Mouse (Mus musculus): ENCODE data around the gene BC004004. TPM values are rescaled to one million over a fixed set of nuclear protein-coding genes. Genes with fewer than 3 reads are reported as not detected.
"Not testable (repeated sequence)": the region's sequence is repeated elsewhere in the genome, so short reads cannot be mapped to it uniquely, and the experiment has no call there.

BC004004 gene
- polyA plus RNA-seq, 1 experiment from 2014 or later, result 85.6 TPM

- Histone ChIP-seq H3K4me2 (replicated peaks; ENCODE audit: low read depth, low read length) (no peak overlapping the region), H3K27me3 (ENCODE audit: insufficient read depth, low read length) (no peaks in the 10 kb centered on the region), H3K36me3 (ENCODE audit: insufficient read depth, low read length) (no peaks in the 10 kb centered on the region), H3K27ac (ENCODE audit: low read length) (peak overlapping the region; percentile 98), H3K4me3 (ENCODE audit: low read length) (no peak overlapping the region), H3K4me1 (ENCODE audit: insufficient read depth, low read length) (peaks cover 23% of the 10 kb centered on the region), H3K9ac (replicated peaks; ENCODE audit: low read length) (no peak overlapping the region), H3K9me3 (ENCODE audit: low read length) (no peaks in the 10 kb centered on the region)
- ATAC-seq (ENCODE audit: low FRiP score, low TSS enrichment), result no peak
- 61% methylated on average over 2 of the region's 2 CpGs for WGBS
Observed at GRCm38 (mm10) chr17:29348996-29349395, 80.4 kb downstream of the BC004004 start.

GRCm38 (mm10) chr17:29351056-29351455, 82.5 kb downstream of the BC004004 start:
- not testable (repeated sequence) for ATAC-seq (ENCODE audit: low FRiP score, low TSS enrichment); H3K4me3 ChIP-seq (ENCODE audit: low read length); H3K27ac ChIP-seq (ENCODE audit: low read length); H3K4me2 ChIP-seq (replicated peaks; ENCODE audit: low read depth, low read length); H3K27me3 ChIP-seq (ENCODE audit: insufficient read depth, low read length); H3K9me3 ChIP-seq (ENCODE audit: low read length); H3K9ac ChIP-seq (replicated peaks; ENCODE audit: low read length); H3K36me3 ChIP-seq (ENCODE audit: insufficient read depth, low read length)
- H3K4me1 ChIP-seq (ENCODE audit: insufficient read depth, low read length), result peaks cover 29% of the 10 kb centered on the region
- WGBS, result 84% methylated on average over 5 of the region's 5 CpGs

- ATAC-seq (ENCODE audit: low FRiP score, low TSS enrichment), result peak; percentile 47
- 27% methylated on average over 5 of the region's 5 CpGs for WGBS
- no peaks in the 10 kb centered on the region for H3K9me3 ChIP-seq (ENCODE audit: low read length)
- H3K4me1 ChIP-seq (ENCODE audit: insufficient read depth, low read length), result peaks cover 28% of the 10 kb centered on the region
- H3K27me3 ChIP-seq (ENCODE audit: insufficient read depth, low read length), result no peaks in the 10 kb centered on the region
- H3K36me3 ChIP-seq (ENCODE audit: insufficient read depth, low read length), result no peaks in the 10 kb centered on the region
- H3K27ac ChIP-seq (ENCODE audit: low read length), result peak overlapping the region; percentile 98
- H3K4me2 ChIP-seq (replicated peaks; ENCODE audit: low read depth, low read length), result no peak overlapping the region
- H3K4me3 ChIP-seq (ENCODE audit: low read length), result no peak overlapping the region
- H3K9ac ChIP-seq (replicated peaks; ENCODE audit: low read length), result peak overlapping the region; percentile 68
Observed at GRCm38 (mm10) chr17:29355461-29355840, 86.9 kb downstream of the BC004004 start.

- Histone ChIP-seq H3K9me3 (ENCODE audit: low read length) (no peaks in the 10 kb centered on the region), H3K4me1 (ENCODE audit: insufficient read depth, low read length) (peaks cover 32% of the 10 kb centered on the region), H3K36me3 (ENCODE audit: insufficient read depth, low read length) (no peaks in the 10 kb centered on the region), H3K27ac (ENCODE audit: low read length) (peak overlapping the region; percentile 98), H3K4me2 (replicated peaks; ENCODE audit: low read depth, low read length) (peak overlapping the region; percentile 70), H3K9ac (replicated peaks; ENCODE audit: low read length) (peak overlapping the region; percentile 68), H3K27me3 (ENCODE audit: insufficient read depth, low read length) (no peaks in the 10 kb centered on the region), H3K4me3 (ENCODE audit: low read length) (peak overlapping the region; percentile 43)
- peak; percentile 66 for ATAC-seq (ENCODE audit: low FRiP score, low TSS enrichment)
- WGBS, result 5% methylated on average over 17 of the region's 17 CpGs
Observed at GRCm38 (mm10) chr17:29355841-29356478, 87.4 kb downstream of the BC004004 start.

GRCm38 (mm10) chr17:29356479-29356856, 87.9 kb downstream of the BC004004 start:
- Histone ChIP-seq H3K4me1 (ENCODE audit: insufficient read depth, low read length) (peaks cover 37% of the 10 kb centered on the region), H3K27me3 (ENCODE audit: insufficient read depth, low read length) (no peaks in the 10 kb centered on the region), H3K9ac (replicated peaks; ENCODE audit: low read length) (peak overlapping the region; percentile 68), H3K4me3 (ENCODE audit: low read length) (peak overlapping the region; percentile 43), H3K4me2 (replicated peaks; ENCODE audit: low read depth, low read length) (peak overlapping the region; percentile 70), H3K36me3 (ENCODE audit: insufficient read depth, low read length) (no peaks in the 10 kb centered on the region), H3K27ac (ENCODE audit: low read length) (peak overlapping the region; percentile 98), H3K9me3 (ENCODE audit: low read length) (no peaks in the 10 kb centered on the region)
- WGBS, result 0% methylated on average over 11 of the region's 11 CpGs
- ATAC-seq (ENCODE audit: low FRiP score, low TSS enrichment), result peak; percentile 95

GRCm38 (mm10) chr17:29356882-29357281, 88.3 kb downstream of the BC004004 start:
- Histone ChIP-seq H3K9ac (replicated peaks; ENCODE audit: low read length) (peak overlapping the region; percentile 61), H3K4me2 (replicated peaks; ENCODE audit: low read depth, low read length) (peak overlapping the region; percentile 70), H3K4me1 (ENCODE audit: insufficient read depth, low read length) (peaks cover 37% of the 10 kb centered on the region), H3K27ac (ENCODE audit: low read length) (peak overlapping the region; percentile 98), H3K9me3 (ENCODE audit: low read length) (no peaks in the 10 kb centered on the region), H3K4me3 (ENCODE audit: low read length) (peak overlapping the region; percentile 43), H3K27me3 (ENCODE audit: insufficient read depth, low read length) (no peaks in the 10 kb centered on the region), H3K36me3 (ENCODE audit: insufficient read depth, low read length) (no peaks in the 10 kb centered on the region)
- peak; percentile 19 for ATAC-seq (ENCODE audit: low FRiP score, low TSS enrichment)
- WGBS, result 6% methylated on average over 9 of the region's 9 CpGs

GRCm38 (mm10) chr17:29358928-29359327, 90.3 kb downstream of the BC004004 start:
- Histone ChIP-seq H3K4me3 (ENCODE audit: low read length) (no peak overlapping the region), H3K27me3 (ENCODE audit: insufficient read depth, low read length) (no peaks in the 10 kb centered on the region), H3K9ac (replicated peaks; ENCODE audit: low read length) (no peak overlapping the region), H3K4me1 (ENCODE audit: insufficient read depth, low read length) (peaks cover 37% of the 10 kb centered on the region), H3K36me3 (ENCODE audit: insufficient read depth, low read length) (no peaks in the 10 kb centered on the region), H3K27ac (ENCODE audit: low read length) (no peak overlapping the region), H3K4me2 (replicated peaks; ENCODE audit: low read depth, low read length) (no peak overlapping the region), H3K9me3 (ENCODE audit: low read length) (no peaks in the 10 kb centered on the region)
- no peak for ATAC-seq (ENCODE audit: low FRiP score, low TSS enrichment)
- WGBS, result 74% methylated on average over 3 of the region's 3 CpGs

GRCm38 (mm10) chr17:29360761-29361221, 92.2 kb downstream of the BC004004 start, which contains the start of gene Fgd2:
Gene Fgd2, plus strand, starts transcription at chr17:29360914.
- no peak within 1 kb of the TSS for H3K4me3 ChIP-seq (ENCODE audit: low read length)
- H3K9me3 ChIP-seq (ENCODE audit: low read length), result no peaks in the 10 kb centered on the region
- H3K9ac ChIP-seq (replicated peaks; ENCODE audit: low read length), result no peak within 1 kb of the TSS
- H3K27me3 ChIP-seq (ENCODE audit: insufficient read depth, low read length), result no peaks in the 10 kb centered on the region
- peaks cover 23% of the 10 kb centered on the region for H3K4me1 ChIP-seq (ENCODE audit: insufficient read depth, low read length)
- 18% methylated on average over 5 of the region's 5 CpGs for WGBS
- no peak within 1 kb of the TSS for H3K27ac ChIP-seq (ENCODE audit: low read length)
- no peak for ATAC-seq (ENCODE audit: low FRiP score, low TSS enrichment)
- no peak within 1 kb of the TSS for H3K4me2 ChIP-seq (replicated peaks; ENCODE audit: low read depth, low read length)
- no peaks in the 10 kb centered on the region for H3K36me3 ChIP-seq (ENCODE audit: insufficient read depth, low read length)

- Histone ChIP-seq H3K9me3 (ENCODE audit: low read length) (no peaks in the 10 kb centered on the region), H3K4me3 (ENCODE audit: low read length) (no peak overlapping the region), H3K27me3 (ENCODE audit: insufficient read depth, low read length) (no peaks in the 10 kb centered on the region), H3K9ac (replicated peaks; ENCODE audit: low read length) (no peak overlapping the region), H3K36me3 (ENCODE audit: insufficient read depth, low read length) (no peaks in the 10 kb centered on the region), H3K4me2 (replicated peaks; ENCODE audit: low read depth, low read length) (no peak overlapping the region), H3K4me1 (ENCODE audit: insufficient read depth, low read length) (peaks cover 10% of the 10 kb centered on the region), H3K27ac (ENCODE audit: low read length) (no peak overlapping the region)
- WGBS, result 51% methylated on average over 8 of the region's 8 CpGs
- ATAC-seq (ENCODE audit: low FRiP score, low TSS enrichment), result no peak
Observed at GRCm38 (mm10) chr17:29361982-29362691, 93.5 kb downstream of the BC004004 start.

GRCm38 (mm10) chr17:29363109-29363508, 94.5 kb downstream of the BC004004 start:
- no peak for ATAC-seq (ENCODE audit: low FRiP score, low TSS enrichment)
- H3K27me3 ChIP-seq (ENCODE audit: insufficient read depth, low read length), result no peaks in the 10 kb centered on the region

More at GRCm38 (mm10) chr17:29363109-29363508, 94.5 kb downstream of the BC004004 start:
- H3K9me3 ChIP-seq (ENCODE audit: low read length), result no peaks in the 10 kb centered on the region
- H3K27ac ChIP-seq (ENCODE audit: low read length), result no peak overlapping the region
- H3K9ac ChIP-seq (replicated peaks; ENCODE audit: low read length), result no peak overlapping the region
- H3K4me1 ChIP-seq (ENCODE audit: insufficient read depth, low read length), result 0 out of 2 replicates have a peak, but pooled peaks cover 9% of the 10 kb centered on the region
- H3K4me3 ChIP-seq (ENCODE audit: low read length), result no peak overlapping the region
- no peaks in the 10 kb centered on the region for H3K36me3 ChIP-seq (ENCODE audit: insufficient read depth, low read length)
- H3K4me2 ChIP-seq (replicated peaks; ENCODE audit: low read depth, low read length), result no peak overlapping the region
- 86% methylated on average over 8 of the region's 8 CpGs for WGBS
